Comparison of ENCODE assay signal across 8 mouse cellular contexts in genomic region chr2:163417830-163418229, GRCm38 (mm10). TPM values are rescaled to one million over a fixed set of nuclear protein-coding genes. Genes with fewer than 3 reads are reported as not detected.
DNase-seq lines count a peak whose midpoint lies in the region; ATAC-seq and TF ChIP-seq lines count a peak whose summit lies in the region.

No protein-coding gene starts in this region.

- H3K27me3 ChIP-seq in CH12.LX (replicated peaks): no peaks in the 10 kb centered on the region
- no peaks in the 10 kb centered on the region for H3K27me3 ChIP-seq in forebrain, embryonic 16.5 days (replicated peaks; ENCODE audit: control insufficient read depth, insufficient read depth, low read length)
- H3K27me3 ChIP-seq in liver, embryonic 13.5 days: no peaks in the 10 kb centered on the region

- H3K9me3 ChIP-seq in CH12.LX (replicated peaks; ENCODE audit: low read length): no peaks in the 10 kb centered on the region
- H3K9me3 ChIP-seq in forebrain, embryonic 16.5 days (ENCODE audit: control insufficient read depth, low read length): no peaks in the 10 kb centered on the region
- no peaks in the 10 kb centered on the region for H3K9me3 ChIP-seq in liver, embryonic 13.5 days (replicated peaks)

- peaks cover 36% of the 10 kb centered on the region for H3K79me2 ChIP-seq in CH12.LX (replicated peaks; ENCODE audit: control insufficient read depth, extremely low read depth, insufficient read depth, poor library complexity, severe bottlenecking)

- H3K4me3 ChIP-seq in CH12.LX (replicated peaks in 1 of 3; ENCODE audit: low read depth in 2 of 3, low read length in 2 of 3, poor library complexity in 1 of 3): peak overlapping the region in 2 of 3 experiments; percentile 86 to 95
- no peak overlapping the region; the same call in none of the 2 replicates for H3K4me3 ChIP-seq in forebrain, embryonic 16.5 days (replicated peaks; ENCODE audit: low read length)
- peak overlapping the region; percentile 95 for H3K4me3 ChIP-seq in liver, embryonic 13.5 days (replicated peaks)

- peak; percentile 85 for DNase-seq in heart, adult 11 months
- no peak for DNase-seq in heart, postnatal 14 days
- no peak for DNase-seq in CH12.LX (ENCODE audit: extremely low read depth)
- no peak for DNase-seq in liver, embryonic 13.5 days
- DNase-seq in right cerebral cortex, postnatal 4 days: no peak
- DNase-seq in spleen, adult 18-20 months: no peak
- DNase-seq in left cerebral cortex, postnatal 4 days: no peak

- TF ChIP-seq RAD21 in CH12.LX (IDR thresholded peaks at IDR 0.05; ENCODE audit: low read depth, low read length): no peak

- intact Hi-C loops in heart, postnatal 14 days (cut with DNase I): loop anchor here (5.0 kb wide), 1 partner anchor 486 kb away; the partner anchor contains the start of gene Srsf6
- intact Hi-C loops in left cerebral cortex, postnatal 4 days (cut with DNase I): no loop called here

- in situ Hi-C loops in CH12.LX (cut with MboI; ENCODE audit: low pct_ligation_motif_present, low pct_unique_long_range_greater_than_20kb, low sequenced_read_pairs): loop anchor here (10.0 kb wide), 1 partner anchor 323 kb away; no protein-coding TSS in a partner anchor

- peaks cover 9 to 28% of the 10 kb centered on the region in 2 experiments for H3K4me1 ChIP-seq in CH12.LX (ENCODE audit: control insufficient read depth in 1 of 2, insufficient read depth in 2 of 2)
- peaks cover 28% of the 10 kb centered on the region for H3K4me1 ChIP-seq in forebrain, embryonic 16.5 days (replicated peaks; ENCODE audit: control insufficient read depth, insufficient read depth, low read length)
- H3K4me1 ChIP-seq in liver, embryonic 13.5 days (replicated peaks): peaks cover 43% of the 10 kb centered on the region

- H3K4me2 ChIP-seq in CH12.LX (ENCODE audit: insufficient read depth, low read depth, poor library complexity, severe bottlenecking): peak overlapping the region; percentile 92
- H3K4me2 ChIP-seq in forebrain, embryonic 16.5 days (ENCODE audit: low read length): peak overlapping the region; percentile 68
- H3K4me2 ChIP-seq in liver, embryonic 13.5 days: peak overlapping the region; percentile 86

- no peak overlapping the region for H3K27ac ChIP-seq in CH12.LX (ENCODE audit: insufficient read depth, low read depth)
- H3K27ac ChIP-seq in forebrain, embryonic 16.5 days (ENCODE audit: low read length): no peak overlapping the region
- H3K27ac ChIP-seq in liver, embryonic 13.5 days: no peak overlapping the region

- ATAC-seq in forebrain, embryonic 16.5 days: no peak
- ATAC-seq in liver, embryonic 13.5 days (ENCODE audit: low read depth): no peak

- peaks cover 13 to 31% of the 10 kb centered on the region in 2 experiments for H3K36me3 ChIP-seq in CH12.LX (replicated peaks in 1 of 2; ENCODE audit: control insufficient read depth in 1 of 2, insufficient read depth in 1 of 2, low read length in 1 of 2)
- peaks cover 3% of the 10 kb centered on the region for H3K36me3 ChIP-seq in forebrain, embryonic 16.5 days (ENCODE audit: control insufficient read depth, insufficient read depth)
- H3K36me3 ChIP-seq in liver, embryonic 13.5 days: peaks cover 17% of the 10 kb centered on the region

- no peak for TF ChIP-seq EP300 in CH12.LX (IDR thresholded peaks at IDR 0.05; ENCODE audit: low read length)

- TF ChIP-seq CTCF in CH12.LX (conservative IDR thresholded peaks at IDR 0.05 in 1 of 2, IDR thresholded peaks at IDR 0.05 in 1 of 2; ENCODE audit: low read depth in 2 of 2, low read length in 2 of 2): no peak

- no peak for TF ChIP-seq POLR2A in CH12.LX (IDR thresholded peaks at IDR 0.05; ENCODE audit: low read depth, low read length)

- dilution Hi-C loops in CH12.LX (cut with MboI; ENCODE audit: extremely low pct_ligation_motif_present, extremely low pct_unique_long_range_greater_than_20kb, low sequenced_read_pairs): no loop called here

- peak overlapping the region; percentile 83 for H3K9ac ChIP-seq in CH12.LX (ENCODE audit: insufficient read depth, low read depth)
- H3K9ac ChIP-seq in forebrain, embryonic 16.5 days (replicated peaks; ENCODE audit: low read depth, low read length): no peak overlapping the region
- H3K9ac ChIP-seq in liver, embryonic 13.5 days: peak overlapping the region; percentile 91

TF ChIP-seq in CH12.LX, 34 proteins besides CTCF, POLR2A, EP300 and RAD21:
- TF ChIP-seq MAZ (IDR thresholded peaks at IDR 0.05; ENCODE audit: low read depth, low read length) (no peak), UBTF (IDR thresholded peaks at IDR 0.05; ENCODE audit: low read depth, low read length) (no peak), KAT2A (IDR thresholded peaks at IDR 0.05; ENCODE audit: insufficient replicate concordance, low read length) (no peak), USF1 (IDR thresholded peaks at IDR 0.05; ENCODE audit: low read depth, low read length) (no peak), POLR2AphosphoS2 (IDR thresholded peaks at IDR 0.05; ENCODE audit: low read depth, low read length) (no peak), JUND (conservative IDR thresholded peaks at IDR 0.05; ENCODE audit: low read depth, low read length) (no peak), ZC3H11A (IDR thresholded peaks at IDR 0.05; ENCODE audit: low read depth, low read length) (no peak), GABPA (IDR thresholded peaks at IDR 0.05; ENCODE audit: insufficient replicate concordance, low read depth, low read length) (no peak)

RNA-seq across cellular contexts. Expression of gene Oser1, which starts 6.7 kb away (rescaled TPM):
- 10 to 100 TPM; 22.3 to 25.3 TPM for total RNA-seq in heart, postnatal 14 days (2021)
- total RNA-seq in CH12.LX (2012; rRNA removed) (29.0 and 31.3 TPM in 2 replicates), CH12.LX (2014; rRNA removed) (44.9 and 54.7 TPM in 2 replicates)
- polyA plus RNA-seq in CH12.LX (2012; ENCODE audit: insufficient read length, low read depth): 38.1 and 45.0 TPM in 2 replicates
- 77.3 and 77.4 TPM in 2 replicates for polyA plus RNA-seq in forebrain, embryonic 16.5 days (2015; fragmentation: Nextera tagmentation; extraction: Ambion mirVana)
- 36.1 and 39.2 TPM in 2 replicates for polyA plus RNA-seq in liver, embryonic 13.5 days (2015; fragmentation: Nextera tagmentation; extraction: Ambion mirVana)
- 10 to 100 TPM; 23.3 to 23.7 TPM for total RNA-seq in left cerebral cortex, postnatal 4 days (2021)

RNA-seq across cellular contexts. Expression of gene Jph2, which starts 20.0 kb away (rescaled TPM):
- total RNA-seq in heart, postnatal 14 days (2021): 100 to 1,000 TPM; 401 to 402 TPM
- total RNA-seq in CH12.LX (2012; rRNA removed): not detected in 2 replicates
- not detected in 2 replicates for total RNA-seq in CH12.LX (2014; rRNA removed)
- not detected in 2 replicates for polyA plus RNA-seq in CH12.LX (2012; ENCODE audit: insufficient read length, low read depth)
- 0.20 and 0.28 TPM in 2 replicates for polyA plus RNA-seq in forebrain, embryonic 16.5 days (2015; fragmentation: Nextera tagmentation; extraction: Ambion mirVana)
- 0.16 and 0.21 TPM in 2 replicates for polyA plus RNA-seq in liver, embryonic 13.5 days (2015; fragmentation: Nextera tagmentation; extraction: Ambion mirVana)
- total RNA-seq in left cerebral cortex, postnatal 4 days (2021): under 1 TPM; 0.54 to 0.74 TPM

RNA-seq across cellular contexts. Expression of gene Gdap1l1, which starts 20.4 kb away (rescaled TPM):
- total RNA-seq in heart, postnatal 14 days (2021): not detected
- total RNA-seq in CH12.LX (2012; rRNA removed) (not detected in 2 replicates), CH12.LX (2014; rRNA removed) (not detected in 2 replicates)
- polyA plus RNA-seq in CH12.LX (2012; ENCODE audit: insufficient read length, low read depth): not detected in 2 replicates
- polyA plus RNA-seq in forebrain, embryonic 16.5 days (2015; fragmentation: Nextera tagmentation; extraction: Ambion mirVana): 103 and 124 TPM in 2 replicates
- polyA plus RNA-seq in liver, embryonic 13.5 days (2015; fragmentation: Nextera tagmentation; extraction: Ambion mirVana): 0.20 and 0.35 TPM in 2 replicates
- 10 to 100 TPM; 90.8 to 98.3 TPM for total RNA-seq in left cerebral cortex, postnatal 4 days (2021)

RNA-seq across cellular contexts. Expression of gene Fitm2, which starts 54.6 kb away (rescaled TPM):
- 100 to 1,000 TPM; 145 to 152 TPM for total RNA-seq in heart, postnatal 14 days (2021)
- 5.5 and 6.0 TPM in 2 replicates for total RNA-seq in CH12.LX (2012; rRNA removed)
- 4.9 and 5.0 TPM in 2 replicates for total RNA-seq in CH12.LX (2014; rRNA removed)
- 3.5 and 3.9 TPM in 2 replicates for polyA plus RNA-seq in CH12.LX (2012; ENCODE audit: insufficient read length, low read depth)
- 13.0 and 15.4 TPM in 2 replicates for polyA plus RNA-seq in forebrain, embryonic 16.5 days (2015; fragmentation: Nextera tagmentation; extraction: Ambion mirVana)
- polyA plus RNA-seq in liver, embryonic 13.5 days (2015; fragmentation: Nextera tagmentation; extraction: Ambion mirVana): 4.7 and 5.3 TPM in 2 replicates
- total RNA-seq in left cerebral cortex, postnatal 4 days (2021): 10 to 100 TPM; 15.3 TPM

Comparison
In these comparisons a context has a peak if more than half of its experiments do, and no peak if none do; other contexts are left out.
1. RNA of gene Jph2, which starts 20.0 kb away (total RNA-seq): 401 to 402 TPM in heart, postnatal 14 days; 0.54 to 0.74 TPM in left cerebral cortex, postnatal 4 days and not detected in CH12.LX; every median in the first group is over 100 times any median in the second.
2. RNA of gene Gdap1l1, which starts 20.4 kb away (total RNA-seq): 90.8 to 98.3 TPM in left cerebral cortex, postnatal 4 days; not detected in heart, postnatal 14 days and not detected in CH12.LX; every median in the first group is over 10 times any median in the second.
3. Peak in every context shown above with its lines, with median percentiles within 50 percentile points of each other: H3K4me2 ChIP-seq.